Mouse (Mus musculus): ENCODE measurements around the gene 4833439L19Rik.
"Not testable (repeated sequence)": the region's sequence is repeated elsewhere in the genome, so short reads cannot be mapped to it uniquely, and the experiment has no call there.

The 4833439L19Rik gene

GRCm38 (mm10) chr13:54565201-54565581 lies at the start of gene 4833439L19Rik:
TSS of gene 4833439L19Rik (minus strand) at chr13:54565435.
- peak; percentile 92 for DNase-seq (ENCODE audit: inconsistent ontology term)

- not testable (repeated sequence) for DNase-seq (ENCODE audit: inconsistent ontology term)
Observed at GRCm38 (mm10) chr13:54613141-54613540, 47.9 kb upstream of the 4833439L19Rik start.

GRCm38 (mm10) chr13:54610972-54611754 lies 45.9 kb upstream of the 4833439L19Rik start, which contains the start of gene Cltb:
TSS of gene Cltb (minus strand) at chr13:54611344.
- DNase-seq (ENCODE audit: inconsistent ontology term): peak; percentile 92

GRCm38 (mm10) chr13:54610613-54610971 lies 45.4 kb upstream of the 4833439L19Rik start:
- DNase-seq (ENCODE audit: inconsistent ontology term): no peak

GRCm38 (mm10) chr13:54609301-54609700 lies 44.1 kb upstream of the 4833439L19Rik start:
- DNase-seq (ENCODE audit: inconsistent ontology term): peak; percentile 65

DNA sequence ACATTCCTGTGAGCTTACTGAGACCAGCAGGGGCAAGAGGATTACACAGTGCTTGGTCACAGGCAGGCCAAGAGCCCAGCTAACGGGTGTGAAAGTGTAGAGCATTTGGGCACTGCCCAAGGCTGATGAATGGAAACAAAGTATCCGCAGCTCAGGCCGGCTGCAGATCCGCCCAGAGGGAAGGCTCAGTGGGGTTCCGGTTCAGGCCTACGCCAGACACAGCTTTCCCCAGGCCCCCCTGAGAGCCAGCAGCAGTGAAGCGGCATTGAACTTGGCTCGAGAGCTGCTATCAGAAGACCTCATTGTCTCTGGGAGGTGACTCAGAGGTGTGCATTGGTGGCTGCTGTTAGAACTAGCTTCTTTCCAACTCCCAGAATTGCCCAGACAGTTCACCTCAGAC lies 43.4 kb upstream of the 4833439L19Rik start:
- DNase-seq (ENCODE audit: inconsistent ontology term): peak; percentile 95

- DNase-seq (ENCODE audit: inconsistent ontology term): no peak
Observed at GRCm38 (mm10) chr13:54608002-54608401, 42.8 kb upstream of the 4833439L19Rik start.

DNA sequence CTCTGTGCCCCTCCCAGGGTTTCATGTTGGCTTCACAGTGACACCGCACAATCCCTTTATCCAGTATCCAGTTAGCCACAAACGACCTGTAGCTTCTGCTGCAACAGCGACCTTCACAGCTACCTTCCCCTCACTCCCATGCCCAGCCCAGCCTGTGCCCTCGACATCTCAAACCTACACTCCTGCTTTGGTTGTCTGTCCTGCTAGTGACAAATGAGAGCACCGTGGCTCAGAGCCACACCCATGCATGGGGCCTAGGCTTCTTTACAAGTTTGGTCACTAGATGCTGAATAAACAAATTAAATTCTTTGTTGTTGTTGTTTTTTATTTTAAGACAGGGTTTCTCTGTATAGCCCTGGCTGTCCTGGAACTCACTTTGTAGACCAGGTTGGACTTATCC lies 42.0 kb upstream of the 4833439L19Rik start:
- DNase-seq (ENCODE audit: inconsistent ontology term): no peak

DNA sequence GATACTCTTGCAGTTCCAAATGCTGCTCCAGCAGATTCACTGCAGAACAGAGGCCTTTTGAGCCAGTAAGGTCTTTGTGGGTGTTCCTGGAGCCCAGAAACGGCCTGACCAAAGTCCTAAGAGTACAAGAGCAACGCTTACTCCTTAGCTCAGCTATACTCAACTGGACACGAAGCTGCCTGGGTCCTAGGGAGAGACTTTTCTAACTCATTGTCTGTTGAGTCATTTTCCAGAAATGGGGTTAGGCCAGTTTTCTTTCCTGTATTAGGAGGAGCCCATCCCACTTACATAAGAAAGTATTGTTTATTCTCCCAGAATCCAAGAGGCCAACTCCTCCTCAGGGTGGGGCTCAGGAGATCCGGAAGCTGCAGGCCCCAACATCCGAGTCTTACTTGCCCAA lies 40.2 kb upstream of the 4833439L19Rik start:
- DNase-seq (ENCODE audit: inconsistent ontology term): no peak

GRCm38 (mm10) chr13:54604221-54604620 lies 39.0 kb upstream of the 4833439L19Rik start:
- no peak for DNase-seq (ENCODE audit: inconsistent ontology term)

DNA sequence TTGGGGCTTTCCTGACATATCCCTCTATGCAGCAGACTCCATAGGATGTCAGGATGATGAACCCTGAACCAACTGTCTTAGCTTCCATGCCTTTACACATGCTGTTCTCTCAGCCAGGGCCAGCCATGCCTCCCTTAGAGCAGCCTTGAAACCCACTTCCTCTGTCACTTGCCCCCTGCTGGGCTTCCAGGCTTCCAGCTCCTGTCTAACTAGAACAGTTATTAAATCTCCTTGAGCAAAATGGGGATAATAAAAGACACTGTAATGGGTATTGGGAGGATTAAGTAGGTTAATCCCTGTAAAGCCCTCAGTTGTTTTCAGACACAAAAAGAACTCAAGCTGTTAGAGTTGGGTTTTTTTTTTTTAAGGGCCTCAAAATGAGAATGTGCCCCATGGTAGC lies 38.3 kb upstream of the 4833439L19Rik start:
- no peak for DNase-seq (ENCODE audit: inconsistent ontology term)

DNA sequence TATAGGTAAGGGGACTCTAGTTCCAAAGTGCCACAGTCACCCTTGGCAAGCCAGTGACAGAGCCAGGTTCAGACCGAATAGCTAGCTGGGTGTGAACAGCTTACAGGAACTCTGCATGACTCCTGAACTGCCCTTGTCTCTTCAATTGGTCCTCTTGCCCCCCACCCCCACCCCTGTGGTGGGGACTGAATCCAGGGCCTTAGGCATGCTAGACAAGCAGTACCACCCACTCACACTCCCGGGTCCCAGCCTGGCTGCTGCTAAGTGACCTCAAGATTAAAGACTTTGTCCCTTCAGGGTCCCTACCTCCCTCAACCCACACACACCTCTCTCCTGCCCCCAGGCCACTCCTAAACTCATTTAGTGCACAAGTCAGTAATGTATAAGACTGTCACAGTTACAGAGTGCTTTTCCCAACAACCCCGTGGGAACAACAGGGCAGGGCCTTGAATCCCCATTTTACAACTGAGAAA lies 37.4 kb upstream of the 4833439L19Rik start:
- no peak for DNase-seq (ENCODE audit: inconsistent ontology term)

DNA sequence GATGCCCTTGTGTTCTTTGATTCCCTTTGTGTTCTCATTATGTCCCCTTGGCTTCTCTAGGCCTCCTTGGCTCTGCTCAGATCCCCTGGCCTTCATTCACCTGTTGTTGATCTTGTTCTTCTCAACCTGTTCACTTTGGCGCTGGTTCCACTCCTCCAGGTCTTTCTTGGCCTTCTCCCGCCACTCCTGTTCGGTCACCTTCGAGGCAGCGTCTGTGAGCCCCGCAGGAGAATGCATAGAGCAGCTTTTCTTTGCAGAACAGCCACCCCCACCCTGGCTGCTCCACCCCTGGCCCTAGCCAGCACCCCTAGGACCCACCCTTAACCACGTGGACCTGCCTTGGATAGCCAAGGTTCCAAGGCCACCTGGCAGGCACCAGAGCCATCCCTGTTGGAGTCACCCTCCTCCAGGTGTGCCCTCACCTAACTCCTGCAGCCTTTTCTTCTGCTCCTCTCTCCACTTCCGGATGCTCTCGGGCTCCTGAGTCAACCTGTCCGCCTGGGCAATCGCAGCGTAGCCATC lies 33.4 kb upstream of the 4833439L19Rik start:
- DNase-seq (ENCODE audit: inconsistent ontology term): no peak

DNA sequence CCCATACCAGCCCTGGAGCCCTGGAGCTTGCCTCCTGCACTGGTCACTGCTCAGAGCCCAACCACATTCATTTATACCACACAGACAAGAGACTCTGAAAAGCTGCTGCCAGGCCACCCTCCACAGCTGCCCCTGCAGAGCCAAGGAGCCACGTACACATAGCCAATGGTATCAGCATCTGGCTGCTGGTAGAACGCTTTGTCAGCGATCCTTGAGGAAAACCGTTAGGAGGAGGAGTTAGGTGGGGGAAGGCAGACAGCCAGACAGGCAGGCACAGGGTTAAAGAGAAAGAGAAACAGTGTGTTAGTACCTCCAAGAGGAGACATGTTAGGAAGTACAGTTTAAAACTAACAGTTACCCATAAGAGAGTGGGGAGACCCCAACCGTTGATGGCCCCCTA lies 31.6 kb upstream of the 4833439L19Rik start:
- DNase-seq (ENCODE audit: inconsistent ontology term): no peak

DNA sequence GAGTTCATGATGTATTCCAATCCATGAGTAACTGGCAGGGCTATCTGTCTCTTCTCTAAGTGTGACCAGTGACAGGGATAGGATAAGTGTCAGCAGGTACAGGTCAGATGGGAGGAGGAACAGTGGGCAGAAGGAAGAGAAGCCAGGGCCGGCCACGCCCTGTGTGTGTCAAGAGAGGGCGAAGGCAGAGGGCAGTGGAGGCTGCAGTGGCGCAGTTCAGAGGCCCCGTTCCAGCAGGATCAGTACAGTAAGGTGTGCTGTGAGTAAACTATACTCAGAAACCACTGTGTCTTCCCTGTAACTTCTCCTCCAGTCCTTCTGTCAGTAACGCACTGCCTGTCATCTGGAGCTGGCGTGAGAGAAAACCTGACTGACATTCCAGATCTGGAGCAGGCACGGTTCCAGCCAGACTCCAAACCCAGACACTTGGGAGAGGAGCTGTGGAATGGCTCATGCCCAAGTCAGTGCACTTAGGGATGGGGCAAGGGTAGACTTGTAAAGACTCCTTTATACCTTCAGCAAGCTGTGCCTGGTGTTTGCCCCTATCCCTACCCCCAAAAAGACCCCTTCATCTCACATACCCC lies 31.0 kb upstream of the 4833439L19Rik start:
- DNase-seq (ENCODE audit: inconsistent ontology term): peak; percentile 61

DNA sequence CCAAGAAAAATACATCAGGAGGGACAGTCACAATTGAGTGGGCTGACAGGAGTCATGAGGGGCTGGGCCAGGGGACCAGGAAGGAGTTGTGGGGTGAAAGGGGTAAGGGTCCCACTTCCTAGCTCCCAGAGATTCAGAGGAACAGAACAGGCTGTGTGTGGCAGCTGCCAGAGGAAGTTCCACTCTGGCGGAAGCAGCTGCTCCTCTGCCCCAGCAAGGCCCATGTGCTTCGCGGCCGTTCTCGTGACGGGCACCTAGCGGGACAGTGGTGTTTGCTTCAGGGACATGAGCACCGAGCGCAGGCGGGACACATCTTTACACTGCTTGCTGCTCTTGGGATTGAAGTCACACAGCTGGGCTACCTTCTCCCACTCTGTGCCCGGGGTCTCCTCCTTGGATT lies 28.4 kb upstream of the 4833439L19Rik start:
- no peak for DNase-seq (ENCODE audit: inconsistent ontology term)

GRCm38 (mm10) chr13:54591776-54592356 lies 26.6 kb upstream of the 4833439L19Rik start:
- no peak for DNase-seq (ENCODE audit: inconsistent ontology term)

DNA sequence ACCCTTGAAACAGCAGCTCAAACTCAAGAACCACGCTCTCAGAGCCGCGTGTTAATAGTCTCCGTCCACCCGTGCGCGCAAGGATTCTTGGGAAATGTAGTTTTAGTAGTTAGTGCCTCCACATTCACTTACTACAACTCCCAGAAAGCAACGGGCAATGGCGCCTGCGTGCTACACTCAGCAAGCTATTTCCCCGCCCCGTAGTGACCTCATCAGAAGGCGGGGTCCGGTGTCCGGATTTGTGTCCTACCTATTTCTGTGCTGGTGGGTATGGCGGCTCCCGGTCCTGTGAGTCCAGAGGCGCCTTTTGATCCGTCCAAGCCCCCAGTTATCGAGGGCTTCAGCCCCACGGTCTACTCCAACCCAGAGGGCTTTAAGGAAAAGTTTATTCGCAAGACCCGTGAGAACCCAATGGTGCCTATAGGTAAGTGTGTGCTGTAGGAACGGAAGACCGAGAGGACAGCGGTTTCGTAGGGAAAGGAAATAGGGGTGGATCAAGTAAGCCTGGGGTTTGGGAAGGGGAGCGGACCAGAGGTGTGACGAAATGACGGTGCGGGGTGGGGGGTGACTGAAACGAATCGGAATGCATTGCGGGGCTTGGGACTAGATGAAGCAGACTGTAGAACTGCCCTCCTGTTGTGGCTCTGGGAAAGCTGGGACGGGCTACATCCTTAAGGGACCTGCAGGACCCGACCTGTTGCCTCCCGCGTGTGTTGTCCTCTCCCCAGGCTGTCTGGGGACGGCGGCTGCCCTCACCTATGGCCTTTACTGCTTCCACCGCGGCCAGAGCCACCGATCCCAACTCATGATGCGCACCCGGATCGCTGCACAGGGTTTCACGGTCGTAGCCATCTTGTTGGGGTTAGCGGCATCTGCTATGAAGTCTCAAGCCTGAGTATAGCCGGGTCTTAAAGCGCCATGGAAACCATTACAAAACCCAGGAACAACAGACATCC lies 25.0 kb upstream of the 4833439L19Rik start, which contains the start of the genes Nop16 and Higd2a:
Gene Nop16, minus strand, starts transcription at position 95 of the 956 bp plus-strand sequence.
Gene Higd2a, plus strand, starts transcription at position 212 of the 956 bp plus-strand sequence.
- DNase-seq (ENCODE audit: inconsistent ontology term): peak; percentile 98

- DNase-seq (ENCODE audit: inconsistent ontology term): no peak
Observed at GRCm38 (mm10) chr13:54589414-54589995, 24.3 kb upstream of the 4833439L19Rik start.

DNA sequence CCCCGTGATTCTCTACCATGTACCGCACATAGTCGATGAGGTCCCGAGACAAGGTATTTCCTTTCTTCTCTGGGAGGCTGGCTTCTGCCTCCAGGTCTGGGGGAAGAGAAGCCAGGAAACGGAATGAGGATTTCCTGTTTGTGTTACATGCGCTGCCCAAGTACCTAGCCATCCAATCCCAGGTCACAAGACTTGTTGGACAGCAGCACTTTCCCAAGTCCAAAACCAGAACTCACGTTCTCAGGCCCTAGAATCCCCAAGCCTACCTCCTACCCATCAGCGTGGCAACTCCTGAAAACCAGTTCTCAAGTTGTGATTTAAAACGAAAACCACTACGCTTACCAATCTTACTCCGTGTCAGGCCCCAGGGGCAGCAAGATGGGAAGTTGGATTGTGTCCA lies 20.6 kb upstream of the 4833439L19Rik start:
- no peak for DNase-seq (ENCODE audit: inconsistent ontology term)

DNA sequence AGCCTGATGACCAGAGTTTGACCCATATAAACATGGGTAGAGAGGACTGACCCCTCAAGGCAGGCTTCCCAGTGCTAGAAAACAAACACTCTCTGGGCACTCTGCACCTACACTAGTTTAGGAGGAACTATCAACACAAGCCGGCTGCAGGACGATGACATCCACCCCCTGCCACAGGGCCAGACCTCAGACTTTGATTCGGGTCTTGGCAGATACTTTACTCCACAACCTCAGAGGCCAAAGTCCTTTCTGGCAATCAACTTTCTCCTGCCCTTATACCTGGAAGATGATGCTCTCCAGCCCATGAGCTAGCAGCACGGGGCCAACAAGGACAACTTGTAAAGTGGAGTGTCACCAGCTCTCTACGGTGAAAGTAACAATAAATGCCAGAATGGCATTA lies 17.6 kb upstream of the 4833439L19Rik start:
- DNase-seq (ENCODE audit: inconsistent ontology term): no peak
